Mouse (Mus musculus): ENCODE data around the gene Dclk2.

GRCm38 (mm10) chr3:86914316-86914715 is 6.3 kb downstream of the Dclk2 start:
- no peak for TF ChIP-seq GATA1 (IDR thresholded peaks at IDR 0.05; ENCODE audit: low read length)
- TF ChIP-seq TAL1 (IDR thresholded peaks at IDR 0.05; ENCODE audit: low read length) = no peak
